Mouse (Mus musculus): ENCODE data around the gene Padi2.

Padi2 gene

DNA sequence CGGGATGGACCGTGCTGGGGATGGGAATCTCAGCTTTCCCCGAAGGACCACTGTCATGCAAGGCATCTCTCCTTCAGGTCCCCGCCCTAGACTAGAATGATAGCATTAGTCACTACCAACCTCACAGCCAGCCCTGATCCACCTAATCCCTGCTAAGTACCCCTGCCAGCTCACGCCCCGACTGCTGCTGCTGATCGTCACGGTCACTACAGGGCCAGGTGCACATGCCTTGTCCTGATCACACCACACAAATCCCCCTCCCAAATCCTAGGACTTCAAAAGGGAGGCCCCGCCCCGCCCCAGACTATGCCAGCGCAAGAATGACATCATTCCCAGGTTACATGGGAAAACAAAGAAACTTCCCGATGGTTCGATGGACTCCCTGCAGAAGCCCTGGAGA, 24.4 kb upstream of the Padi2 start:
- CTCF ChIA-PET = no interaction called here

DNA sequence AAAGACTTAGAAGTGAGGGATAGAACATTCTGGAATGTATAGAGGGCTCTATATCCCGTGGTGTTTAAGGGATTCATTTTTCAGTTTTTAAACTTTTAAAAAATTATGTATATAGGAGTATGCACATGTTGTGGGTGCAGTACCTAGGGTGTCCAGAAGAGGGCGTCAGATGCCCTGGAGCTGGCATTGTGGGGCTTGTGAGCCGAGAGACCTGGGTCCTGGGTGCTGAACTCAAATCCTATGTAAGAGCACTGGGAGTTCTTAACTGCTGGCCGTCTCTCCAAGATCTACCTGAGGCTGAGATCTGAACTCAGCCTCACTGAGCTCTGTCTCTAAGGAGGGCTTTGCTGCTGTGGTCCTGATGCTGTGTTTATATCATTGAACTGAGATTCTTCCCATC, 23.8 kb upstream of the Padi2 start:
- CTCF ChIA-PET = no interaction called here

DNA sequence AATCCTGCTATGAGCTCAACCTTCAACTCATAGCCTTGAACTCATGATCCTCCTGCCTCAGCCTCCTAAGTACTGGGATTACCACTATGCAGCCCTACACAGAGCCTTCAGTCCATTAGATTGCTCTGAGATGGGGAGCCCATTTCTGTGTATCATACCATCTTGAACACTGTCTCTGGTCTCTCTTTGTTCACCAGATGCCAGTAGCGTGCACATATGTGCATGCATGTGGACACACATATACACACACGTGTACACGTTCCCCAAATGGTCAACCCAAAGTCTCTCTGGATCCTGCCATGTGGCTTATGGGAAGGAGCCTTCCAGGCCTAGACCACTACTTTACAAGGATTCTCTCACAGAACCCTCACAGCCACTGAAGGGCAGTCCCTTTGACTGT, 23.2 kb upstream of the Padi2 start:
- CTCF ChIA-PET = no interaction called here

DNA sequence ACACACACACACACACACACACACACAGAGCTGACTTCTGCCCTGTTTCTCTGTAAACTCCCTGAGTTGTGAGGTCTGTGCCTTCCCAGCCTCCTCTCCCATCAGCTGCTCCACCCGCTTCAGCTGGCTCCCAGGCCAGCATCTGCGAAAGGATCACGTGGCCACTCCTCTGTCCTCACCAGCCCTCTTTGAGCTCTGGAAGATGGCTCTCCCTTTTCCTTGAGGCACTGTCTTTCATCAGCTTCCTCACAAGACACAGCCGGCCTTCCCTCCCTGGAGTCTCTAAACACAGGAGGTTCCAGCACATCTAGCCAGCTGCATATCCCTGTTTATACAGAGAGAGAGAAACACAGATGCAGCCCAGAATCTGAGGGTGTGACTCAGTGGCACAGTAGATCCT, 22.3 kb upstream of the Padi2 start:
- CTCF ChIA-PET = no interaction called here

DNA sequence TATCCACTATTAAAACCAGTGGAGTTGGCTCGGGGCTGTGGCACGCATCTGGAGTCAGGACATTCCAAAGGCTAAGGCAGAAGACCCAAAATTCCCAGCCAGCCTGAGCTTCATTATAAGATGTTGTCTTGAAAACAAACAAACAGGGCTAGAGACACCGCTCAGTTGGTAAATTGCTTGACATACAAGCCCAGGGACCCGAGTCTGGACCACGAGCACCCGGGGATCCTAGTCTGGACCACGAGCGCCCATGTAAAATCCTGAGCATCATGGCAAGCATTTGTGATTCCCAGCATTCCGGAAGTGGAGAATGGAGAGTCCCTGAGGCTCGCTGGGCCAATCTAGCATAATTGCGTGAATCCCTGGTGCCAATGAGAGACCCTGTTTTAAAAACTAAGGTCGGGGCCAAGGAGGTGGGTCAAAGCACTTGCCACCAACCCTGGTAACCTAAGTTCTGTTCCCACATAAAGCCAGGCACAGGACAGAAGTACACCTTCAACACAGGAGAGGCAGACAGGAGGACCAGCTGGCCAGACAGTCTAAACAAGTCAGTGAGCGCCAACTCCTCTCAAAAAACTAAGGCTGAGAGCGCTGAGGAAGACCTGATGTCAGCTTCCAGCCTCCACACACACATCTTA, 14.5 kb upstream of the Padi2 start:
- CTCF ChIA-PET = interaction anchor here (0.7 kb wide), 1 partner anchor 10 kb away, joined by 3 read pairs; no protein-coding TSS in a partner anchor

DNA sequence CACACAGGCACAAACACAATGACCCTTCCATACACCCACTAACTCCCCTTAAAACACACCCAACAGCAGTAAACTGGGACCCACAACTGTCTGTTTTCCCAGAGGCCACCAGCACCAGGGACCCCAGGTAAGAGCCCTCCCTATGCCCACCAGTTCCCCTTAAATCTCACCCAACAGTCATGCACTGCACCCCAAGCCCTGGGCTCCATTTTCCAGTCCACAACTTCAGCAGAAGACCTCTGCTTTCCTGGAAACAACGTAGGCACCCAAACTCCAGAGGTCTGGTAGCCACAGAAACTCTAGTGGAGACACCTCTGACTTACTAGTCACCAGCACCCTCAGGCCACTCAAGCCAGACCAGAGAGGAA, 14.0 kb upstream of the Padi2 start:
- CTCF ChIA-PET = interaction anchor here (0.7 kb wide), 1 partner anchor 9 kb away, joined by 3 read pairs; no protein-coding TSS in a partner anchor

DNA sequence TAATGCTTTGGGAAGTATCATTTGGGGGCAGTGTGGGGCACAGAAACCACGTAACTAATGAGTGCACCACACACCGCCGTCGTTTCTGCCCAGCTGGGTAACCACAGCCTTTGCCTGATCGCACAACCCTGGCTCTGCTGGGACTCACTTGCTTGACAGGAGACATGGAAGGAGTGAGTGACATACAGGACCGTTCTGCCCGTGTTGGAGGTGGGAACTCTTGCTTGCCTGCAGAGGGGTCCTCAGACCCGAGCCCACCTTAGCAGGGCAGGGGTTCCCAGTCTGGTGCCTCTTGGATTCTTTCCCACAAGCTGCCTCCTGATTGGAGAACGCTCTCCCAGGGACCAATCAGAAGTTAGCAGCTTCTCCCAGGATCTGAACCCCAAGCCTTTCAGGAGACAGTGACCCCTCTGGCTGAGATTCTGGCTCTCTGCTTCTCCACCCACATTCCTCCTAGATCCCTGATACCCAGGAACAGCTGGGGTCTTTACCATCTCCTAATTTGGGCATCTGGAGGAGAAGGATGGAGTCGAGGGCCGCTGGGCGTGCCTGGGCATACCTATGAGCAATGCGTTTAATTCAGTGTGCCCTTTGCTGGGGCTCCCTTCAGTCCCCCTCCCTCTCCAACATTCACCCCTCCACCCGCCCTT, 1.2 kb upstream of the Padi2 start:
- CTCF ChIA-PET = interaction anchor here (0.6 to 1.1 kb wide), 2 partner anchors 43 to 58 kb away, joined by 3 read pairs; no protein-coding TSS in a partner anchor

DNA sequence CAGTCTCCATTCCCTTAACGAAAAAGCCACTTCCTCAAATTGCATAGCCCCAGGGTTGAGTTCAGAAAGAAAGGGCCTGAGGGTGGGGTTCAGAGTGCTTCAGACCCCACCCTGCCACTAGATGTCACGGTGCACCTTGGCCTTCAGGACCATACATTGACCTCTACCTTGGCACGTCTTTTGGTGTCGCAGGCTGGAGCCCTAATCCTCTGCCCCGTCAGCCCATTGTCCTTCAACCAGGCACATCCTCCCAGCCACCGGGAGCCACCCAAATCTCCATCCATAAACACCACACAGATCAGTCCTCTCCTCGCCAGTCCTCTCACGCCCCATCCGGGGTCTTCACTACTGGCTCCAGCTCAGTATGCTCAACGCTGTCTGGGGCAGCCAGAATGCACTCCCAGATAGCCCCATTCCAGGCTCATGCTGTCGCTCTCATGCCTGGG, 695 bp upstream of the Padi2 start:
- CTCF ChIA-PET = interaction anchor here (1.1 kb wide), 1 partner anchor 43 kb away, joined by 3 read pairs; no protein-coding TSS in a partner anchor

DNA sequence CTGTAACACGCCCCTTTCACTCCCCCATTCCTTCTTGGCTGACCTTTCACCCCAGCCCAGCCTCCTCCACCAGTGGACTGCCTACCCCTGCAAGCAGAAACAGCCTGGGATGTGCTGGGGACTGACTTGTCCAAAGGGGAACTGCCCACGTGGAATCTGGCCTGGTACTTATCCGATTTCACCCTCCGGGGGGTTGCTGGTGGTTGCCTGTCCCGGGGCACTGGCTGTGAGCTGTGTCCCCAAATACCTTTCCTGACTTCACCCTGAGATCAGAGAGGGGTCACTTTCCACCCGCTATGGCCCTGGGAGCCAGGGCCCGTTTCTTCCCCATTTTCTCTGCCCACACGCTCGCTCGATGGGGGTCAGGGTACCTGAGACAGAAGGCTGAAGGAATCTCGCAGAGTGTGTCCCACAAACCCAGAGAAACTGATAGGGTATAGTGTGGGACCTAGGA, 710 bp downstream of the Padi2 start:
- CTCF ChIA-PET = no interaction called here

DNA sequence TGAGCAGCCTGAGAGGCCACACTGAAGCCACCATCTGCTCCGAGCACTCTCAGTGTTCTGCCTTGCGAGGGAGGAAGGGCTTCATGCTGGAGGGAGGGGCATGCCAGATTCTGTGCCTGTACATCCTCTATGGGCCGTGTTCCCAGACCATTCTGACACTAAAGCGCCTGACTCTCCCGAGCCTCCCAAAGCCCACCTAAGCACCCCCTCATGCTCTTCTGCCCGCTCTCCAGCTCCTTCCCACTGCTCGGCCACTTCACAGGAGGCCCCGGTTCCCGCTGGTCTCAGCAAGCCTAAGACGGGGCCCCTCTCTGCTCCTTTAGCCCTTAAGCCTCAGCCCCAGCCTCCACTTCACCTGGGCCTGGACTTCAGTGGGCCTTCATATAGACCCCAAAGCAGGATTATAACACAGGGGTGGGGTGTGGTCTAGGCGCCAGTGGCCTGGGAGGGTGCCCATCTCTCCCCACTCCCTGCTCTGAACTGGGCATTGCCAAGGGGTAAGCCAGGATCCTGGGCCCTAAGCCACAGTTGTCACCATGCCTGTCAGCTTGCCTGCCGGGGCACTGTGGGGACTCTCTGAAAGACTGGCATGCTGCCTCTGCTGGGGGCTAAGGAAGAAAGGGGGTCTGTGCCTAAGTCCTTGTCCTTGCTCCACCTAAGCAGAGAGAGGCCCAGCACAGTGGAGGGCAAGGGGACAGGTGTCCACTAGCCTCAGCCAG, 1.3 kb downstream of the Padi2 start:
- CTCF ChIA-PET = no interaction called here

DNA sequence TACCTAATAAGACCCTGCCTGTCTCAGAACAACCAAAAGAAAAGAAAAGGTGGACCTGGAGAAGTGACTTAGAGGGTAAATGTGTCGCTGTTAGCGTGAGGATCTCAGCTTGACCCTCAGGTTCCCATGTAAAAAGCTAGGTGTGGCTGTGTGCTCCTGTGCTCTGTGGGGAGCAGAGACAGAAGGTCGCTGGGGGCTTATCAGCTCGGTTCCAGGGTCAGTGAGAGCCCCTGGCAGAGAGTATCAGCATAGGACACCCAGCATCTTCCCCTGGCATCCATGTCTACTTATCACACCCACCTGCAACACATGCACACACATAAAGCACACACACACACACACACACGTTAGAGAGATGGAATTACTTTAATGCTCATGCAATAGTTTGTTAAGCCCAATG, 2.5 kb downstream of the Padi2 start:
- CTCF ChIA-PET = interaction anchor here (0.5 kb wide), 1 partner anchor 39 kb away, joined by 4 read pairs; no protein-coding TSS in a partner anchor

DNA sequence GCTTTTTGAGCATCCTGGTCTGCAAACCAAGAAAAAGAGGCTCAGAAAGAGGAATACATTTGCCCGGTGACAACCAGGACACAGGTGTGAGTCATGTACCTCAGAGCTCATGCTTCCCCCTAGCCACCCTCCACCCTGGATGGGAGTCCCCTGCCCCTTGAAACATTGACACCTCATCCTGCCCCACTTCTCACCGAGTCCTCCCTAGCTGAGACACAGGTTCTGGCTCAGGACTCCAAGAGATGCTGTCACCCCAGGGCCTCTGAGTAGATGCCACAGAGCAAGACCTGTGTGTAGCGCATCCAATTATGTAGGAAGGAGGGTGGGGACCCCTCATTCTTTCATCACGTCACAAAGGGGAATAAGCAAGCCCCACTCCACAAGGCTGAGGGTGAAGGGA, 3.4 kb downstream of the Padi2 start:
- CTCF ChIA-PET = no interaction called here

DNA sequence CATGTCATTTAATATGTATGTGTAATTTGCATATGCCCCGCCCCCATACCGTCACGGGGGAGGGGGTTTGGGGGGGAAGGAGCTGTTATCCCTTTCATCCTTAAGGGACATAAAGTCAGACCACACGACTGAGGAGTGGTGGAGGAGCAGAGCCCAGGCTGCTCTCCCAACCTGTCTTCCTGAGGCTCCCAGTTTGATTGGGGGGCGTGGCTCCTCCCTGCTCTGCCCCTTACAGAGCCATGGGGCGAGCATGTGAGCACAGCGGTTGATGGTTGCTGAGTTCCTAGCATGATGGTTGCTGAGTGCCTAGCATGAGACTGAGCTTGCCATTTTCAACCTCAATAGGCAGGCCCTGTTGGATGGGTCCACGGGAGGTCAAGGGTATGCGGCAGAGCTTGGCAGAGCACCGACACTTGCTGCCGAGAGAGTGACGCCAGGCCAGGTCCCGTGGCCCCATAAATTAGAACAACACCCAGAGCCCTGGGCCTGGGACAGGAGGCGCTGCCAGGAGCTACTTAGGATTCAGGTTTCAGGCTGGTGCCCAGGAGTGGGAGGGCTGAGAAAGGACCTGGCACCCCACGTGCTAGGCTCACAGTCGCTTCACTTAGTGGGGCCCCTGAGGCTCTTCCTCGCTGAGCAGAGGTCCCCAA, 4.6 kb downstream of the Padi2 start:
- CTCF ChIA-PET = no interaction called here

DNA sequence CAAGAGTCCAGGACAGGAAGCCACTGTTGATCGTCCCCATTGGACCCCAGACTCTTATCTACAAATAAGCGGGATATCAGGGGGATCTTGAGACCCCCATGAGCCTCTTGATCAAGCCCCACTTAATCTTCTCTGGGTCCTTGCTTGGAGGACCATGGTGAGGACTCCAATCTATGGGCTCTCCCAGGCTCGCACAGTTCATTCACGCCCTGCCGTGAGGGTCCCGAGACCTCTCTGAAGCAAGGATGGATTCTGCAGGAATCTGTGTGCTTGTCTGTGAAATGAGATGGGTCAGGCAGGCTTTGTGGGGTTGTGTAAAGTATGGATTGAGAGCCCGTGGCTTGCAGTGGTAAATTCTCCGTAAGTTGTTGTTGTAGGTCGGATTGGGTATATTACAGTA, 5.3 kb downstream of the Padi2 start:
- CTCF ChIA-PET = no interaction called here

DNA sequence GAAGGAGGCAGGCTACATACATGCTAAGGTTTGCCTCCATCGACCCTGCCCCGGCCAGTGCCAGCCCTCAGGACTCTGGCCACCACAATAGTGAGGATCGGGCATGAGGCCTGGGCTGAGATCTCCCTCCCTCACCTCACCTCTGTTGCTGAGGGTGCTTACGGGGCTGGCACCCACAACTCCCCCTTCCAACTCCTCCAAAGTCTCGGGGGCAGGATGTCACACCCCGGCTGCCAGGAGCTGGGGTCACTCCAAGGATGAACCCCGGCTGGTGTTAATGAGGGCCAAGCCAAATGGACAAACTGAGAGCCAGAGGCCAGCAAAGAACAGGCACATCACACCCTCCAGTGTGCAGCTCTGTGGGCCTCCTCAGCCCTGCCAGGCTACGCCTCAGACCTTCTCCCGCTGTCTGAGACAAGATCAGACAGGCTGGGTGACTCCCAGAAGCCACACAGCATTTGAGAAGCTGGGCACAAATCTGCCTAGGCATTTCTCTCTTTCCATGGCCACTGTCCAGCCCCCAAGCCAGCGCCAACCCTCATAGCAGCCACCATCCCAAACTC, 6.2 kb downstream of the Padi2 start:
- CTCF ChIA-PET = no interaction called here

DNA sequence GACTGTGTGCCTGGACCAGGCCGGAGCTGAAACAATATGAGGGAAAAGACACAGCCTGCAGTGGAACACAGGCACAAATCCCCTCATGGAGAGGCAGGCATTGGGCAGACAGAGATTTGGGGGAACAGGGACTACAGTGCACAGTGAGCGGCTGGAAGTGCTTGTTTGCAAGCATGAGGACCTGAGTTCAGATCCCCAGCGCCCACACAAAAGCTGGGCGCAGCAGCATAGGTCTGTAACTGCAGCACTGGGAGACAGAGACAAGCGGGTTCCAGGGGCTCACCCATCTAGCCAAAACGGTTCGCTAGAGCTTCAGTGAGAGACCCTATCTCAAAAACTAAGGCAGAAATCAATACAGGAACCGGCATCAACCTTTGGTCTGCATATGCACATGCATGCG, 7.4 kb downstream of the Padi2 start:
- CTCF ChIA-PET = no interaction called here

DNA sequence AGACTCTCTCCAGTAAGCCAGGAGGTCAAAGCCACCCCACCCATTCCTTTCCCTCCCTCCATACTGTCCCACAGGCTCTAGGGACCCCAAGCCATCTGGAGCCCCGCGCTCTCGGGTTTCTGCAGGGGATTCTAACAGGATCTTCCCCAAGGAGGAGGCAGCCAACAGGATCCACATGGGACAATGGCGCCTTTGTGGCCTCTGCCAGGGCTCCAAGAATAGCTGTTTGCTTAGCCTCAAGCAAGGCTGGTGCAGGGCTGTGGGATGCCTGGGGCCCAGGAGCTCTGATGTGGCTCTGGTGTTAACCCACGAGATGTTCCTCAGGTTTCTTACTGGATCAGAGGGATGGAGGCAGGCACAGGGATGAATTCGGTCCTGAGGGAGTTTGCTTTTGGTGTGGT, 8.6 kb downstream of the Padi2 start:
- CTCF ChIA-PET = interaction anchor here (0.8 kb wide), 1 partner anchor 22 kb away, joined by 3 read pairs; no protein-coding TSS in a partner anchor

DNA sequence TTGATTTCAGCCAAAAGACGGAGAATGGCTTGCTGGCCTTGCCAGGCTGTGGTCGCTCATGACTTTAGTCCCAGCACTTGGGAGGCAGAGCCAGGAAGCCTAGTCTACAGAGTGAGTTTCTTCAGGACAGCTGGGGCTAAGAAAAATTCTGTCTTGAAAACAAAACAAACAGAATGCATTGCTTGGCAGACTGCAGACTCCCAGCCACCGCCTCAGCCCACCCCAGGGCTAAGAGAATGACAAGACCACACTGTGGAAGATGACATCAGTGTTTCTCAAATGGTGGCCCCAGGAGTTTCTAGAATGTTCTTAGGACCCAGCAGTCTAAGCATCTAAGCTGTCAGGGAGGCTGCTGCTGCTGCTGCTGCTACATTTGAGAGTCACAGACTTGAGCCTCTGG, 9.1 kb downstream of the Padi2 start:
- CTCF ChIA-PET = interaction anchor here (0.8 kb wide), 1 partner anchor 21 kb away, joined by 3 read pairs; no protein-coding TSS in a partner anchor

DNA sequence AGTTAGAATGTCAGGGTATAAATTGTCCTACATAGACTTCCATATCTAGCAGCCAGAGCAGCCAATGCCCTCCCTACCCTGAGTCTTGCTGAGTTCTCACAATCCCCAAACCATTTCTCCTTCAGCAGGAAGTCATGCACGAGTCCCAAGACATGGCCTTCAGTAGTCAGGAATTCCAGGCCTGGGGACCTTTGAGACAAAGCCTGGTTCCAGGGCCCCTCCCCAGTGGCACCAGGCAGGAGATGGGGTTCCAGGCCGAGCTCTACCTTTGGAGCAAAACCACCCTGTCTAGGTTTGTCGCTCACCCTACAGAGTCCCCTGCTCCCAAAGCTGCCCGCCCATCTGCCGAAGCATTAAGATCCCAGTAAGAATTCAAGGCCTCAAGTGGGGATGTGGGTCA, 10.2 kb downstream of the Padi2 start:
- CTCF ChIA-PET = interaction anchor here (0.6 kb wide), 1 partner anchor 145 kb away, joined by 3 read pairs; no protein-coding TSS in a partner anchor

DNA sequence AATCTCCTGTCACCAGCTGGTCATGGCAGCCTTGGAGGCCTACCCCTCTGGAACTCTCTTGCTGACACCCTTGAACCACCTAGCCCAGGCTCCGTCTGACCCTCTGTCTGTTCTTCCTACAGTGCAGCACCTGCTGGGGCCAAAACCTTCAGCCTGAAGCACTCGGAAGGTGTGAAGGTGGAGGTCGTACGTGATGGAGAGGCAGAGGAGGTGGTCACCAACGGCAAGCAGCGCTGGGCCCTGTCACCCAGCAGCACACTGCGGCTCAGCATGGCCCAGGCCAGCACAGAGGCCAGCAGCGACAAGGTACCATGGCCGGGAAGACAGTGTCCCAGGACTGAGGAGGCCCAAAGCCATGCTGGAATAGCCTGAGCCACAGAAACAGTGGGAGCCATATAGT, 11.3 kb downstream of the Padi2 start:
- CTCF ChIA-PET = no interaction called here

DNA sequence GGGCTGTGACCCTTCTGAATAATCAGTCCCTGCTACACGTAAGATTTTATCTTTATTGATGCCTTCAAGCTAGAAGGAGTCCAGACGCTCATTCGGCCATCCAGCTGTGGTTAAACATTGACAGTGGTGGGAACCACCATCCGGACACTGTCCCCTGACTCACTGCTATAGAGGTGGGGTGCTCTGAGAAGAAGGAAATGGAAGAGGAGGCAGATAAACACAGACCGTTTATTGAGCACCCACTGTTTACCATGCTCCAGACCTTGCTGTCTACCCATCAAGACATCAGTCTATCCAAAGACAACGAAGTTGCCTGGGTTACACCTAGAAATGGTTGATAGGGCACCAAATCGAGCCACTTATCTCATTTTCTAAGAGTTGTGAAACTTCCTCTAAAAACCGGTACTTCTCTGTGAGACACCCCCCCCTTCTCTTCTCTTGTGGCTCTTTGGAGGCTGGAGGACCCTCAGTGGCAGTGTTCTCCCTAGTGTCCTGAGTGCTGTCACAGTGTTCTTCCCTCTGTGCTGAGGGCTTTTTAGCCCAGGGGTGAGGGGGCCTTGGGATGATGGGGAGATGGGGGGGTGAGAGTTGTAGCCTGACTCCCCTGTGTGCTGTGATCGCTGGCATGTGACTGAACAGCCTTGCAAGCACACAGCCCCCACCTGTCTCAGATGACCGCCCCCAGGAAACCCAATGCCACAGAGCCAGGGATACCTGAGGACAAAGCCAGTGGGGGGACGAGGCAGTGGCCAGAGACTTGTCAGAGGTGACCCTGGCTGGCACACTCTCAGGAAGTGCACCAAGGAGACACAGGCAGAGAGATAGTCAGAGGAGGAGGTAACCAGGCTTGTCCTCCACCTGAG, 14.1 kb downstream of the Padi2 start:
- CTCF ChIA-PET = no interaction called here

All from spleen, embryonic (tissue).